Mouse (Mus musculus) urinary bladder, postnatal 10 days (tissue): Measurements from ENCODE around the gene Mylk2.

ENCODE experiments used
- DNase-seq: peaks from one replicate; pipeline ENCODE4 v3.0.0; 2022; ENCODE audit warnings: low spot score

Gene Mylk2

DNA sequence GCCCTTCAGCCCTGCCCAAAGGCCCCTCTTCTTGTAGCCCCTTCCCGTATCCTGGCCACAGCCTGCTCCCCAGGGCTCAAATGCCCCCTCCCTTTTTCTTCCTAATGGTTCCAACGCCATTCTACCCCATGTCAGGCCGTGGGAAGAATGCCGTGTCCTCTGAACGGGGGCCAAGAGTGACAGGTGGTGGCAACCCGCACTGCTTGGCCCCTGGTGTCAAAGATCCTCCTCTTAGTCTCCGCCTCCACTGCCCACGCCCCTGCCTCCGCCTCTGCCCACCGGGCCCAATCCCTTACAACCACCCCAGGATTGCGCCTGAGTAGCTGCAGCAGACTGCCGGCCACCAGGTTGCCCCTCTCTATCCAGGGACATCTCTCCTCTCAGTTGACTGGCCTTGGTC is at the start of gene Mylk2:
Gene Mylk2, plus strand, starts transcription at position 322 of the 400 bp plus-strand sequence.
- no peak for DNase-seq

DNA sequence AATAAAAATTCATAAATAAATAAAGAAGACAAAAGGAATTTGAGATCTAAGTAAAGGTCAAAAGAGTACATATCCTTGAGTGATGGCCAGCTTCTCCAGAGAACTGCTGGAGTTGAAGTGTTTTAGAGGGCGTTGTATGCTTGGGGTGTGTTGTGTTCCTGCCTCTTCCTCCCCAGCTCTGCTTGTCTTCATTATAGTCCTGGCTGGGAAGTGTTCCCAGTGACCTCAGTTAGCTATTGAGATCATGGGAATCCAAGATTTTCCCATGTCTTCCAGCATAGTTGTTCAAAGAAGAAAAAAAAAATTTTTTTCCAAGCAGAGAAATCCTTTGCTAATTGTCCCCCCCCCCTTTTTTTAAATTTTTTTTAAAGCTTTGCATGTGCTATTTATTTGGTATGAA is 49.3 kb upstream of the Mylk2 start:
- no peak for DNase-seq

DNA sequence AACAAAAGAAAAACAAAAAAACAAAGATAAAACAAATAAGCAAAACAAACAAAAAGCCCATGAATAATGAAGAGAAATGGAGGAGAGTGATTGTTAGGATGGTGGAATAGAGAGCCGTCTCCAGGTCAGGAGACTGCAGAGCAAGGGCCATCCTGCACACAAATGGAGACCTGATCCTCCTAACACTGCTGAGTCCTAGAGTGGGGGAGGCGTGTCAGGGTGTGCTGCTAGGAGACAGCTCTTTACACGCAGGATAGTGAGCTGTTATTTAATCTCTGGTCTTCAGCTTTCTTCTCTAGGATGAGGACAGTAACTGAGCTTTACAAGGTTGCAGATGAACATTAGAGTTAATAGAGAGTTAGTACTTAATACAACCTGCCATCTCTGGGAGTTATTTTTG is 48.5 kb upstream of the Mylk2 start:
- DNase-seq = no peak

DNA sequence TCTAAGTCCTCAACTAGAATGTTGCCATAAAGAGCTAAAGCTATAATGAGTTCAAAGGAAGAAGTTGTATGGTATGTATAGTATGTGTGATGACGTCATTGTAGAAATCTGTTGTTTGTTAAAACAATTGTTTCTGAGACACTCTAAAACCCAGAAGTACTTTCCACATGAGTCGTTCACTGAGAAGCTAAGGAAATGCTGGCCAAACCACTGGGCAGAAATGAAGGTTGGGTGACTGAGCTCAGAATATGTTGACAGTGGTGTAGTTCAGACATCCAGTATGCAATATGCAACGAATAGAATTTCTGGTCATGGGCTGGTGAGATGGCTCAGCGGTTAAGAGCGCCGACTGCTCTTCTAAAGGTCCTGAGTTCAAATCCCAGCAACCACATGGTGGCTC is 47.8 kb upstream of the Mylk2 start:
- no peak for DNase-seq

DNA sequence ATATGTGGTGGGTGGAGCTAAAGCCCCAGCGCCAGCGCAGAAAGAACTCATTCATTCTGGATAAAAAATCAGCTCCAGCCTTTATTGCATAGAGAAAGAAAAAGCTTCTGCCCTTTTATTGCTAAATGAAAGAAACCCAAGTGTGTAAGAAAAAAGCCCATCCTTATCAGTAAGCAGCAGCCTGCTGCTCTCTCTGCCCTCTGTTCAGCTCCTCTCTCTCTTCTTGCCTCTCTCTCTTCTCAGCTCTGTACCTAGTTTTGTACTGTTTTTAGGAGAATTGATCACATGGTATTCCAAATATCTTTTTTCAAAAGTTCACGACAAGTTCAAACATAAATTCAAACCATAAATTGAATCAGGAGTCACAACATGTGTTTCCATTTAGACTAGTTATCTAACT is 32.9 kb upstream of the Mylk2 start:
- DNase-seq = no peak

DNA sequence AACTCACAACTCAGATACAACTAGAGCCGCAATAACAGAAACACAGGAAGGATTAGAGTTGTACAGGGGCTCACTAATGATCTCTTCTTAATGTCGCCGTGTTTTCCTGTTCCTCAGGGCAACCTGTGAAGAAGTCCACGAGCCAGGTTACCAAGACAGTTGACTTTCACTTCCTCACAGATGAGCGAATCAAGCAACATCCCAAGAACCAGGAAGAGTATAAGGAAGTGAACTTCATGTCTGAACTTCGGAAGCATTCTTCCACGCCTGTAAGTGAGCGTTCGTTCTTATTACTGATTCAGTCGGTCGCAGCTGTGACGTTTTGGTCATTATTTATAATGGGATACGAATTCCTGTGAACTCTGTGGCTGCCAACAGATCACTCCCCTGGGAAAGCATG is 30.3 kb upstream of the Mylk2 start:
- DNase-seq = no peak

DNA sequence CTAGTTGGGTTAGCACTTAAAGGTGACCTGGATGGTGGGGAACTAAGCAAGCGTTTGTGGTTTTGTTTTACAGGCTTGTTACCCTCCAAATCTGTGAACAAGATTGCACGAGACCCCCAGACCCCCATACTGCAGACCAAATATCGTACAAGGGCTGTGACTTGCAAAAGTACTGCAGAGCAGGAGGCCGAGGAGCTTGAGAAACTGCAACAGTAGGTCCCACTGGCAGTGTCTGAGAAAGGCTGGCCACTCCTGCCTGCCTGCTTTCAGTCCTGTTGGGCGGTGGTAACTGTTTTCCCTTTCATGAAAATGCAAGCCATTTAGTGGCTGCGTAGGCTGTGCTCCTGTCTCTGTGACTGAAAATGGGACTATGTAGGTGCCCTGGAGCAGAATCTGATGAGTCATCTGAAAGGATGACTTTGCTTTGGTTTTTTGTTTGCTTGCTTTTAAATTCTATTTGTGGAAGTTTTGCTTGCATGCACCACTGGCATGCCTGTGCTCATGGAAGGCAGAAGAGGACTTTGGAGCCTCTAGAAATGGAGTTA is 27.0 kb upstream of the Mylk2 start:
- DNase-seq = no peak

DNA sequence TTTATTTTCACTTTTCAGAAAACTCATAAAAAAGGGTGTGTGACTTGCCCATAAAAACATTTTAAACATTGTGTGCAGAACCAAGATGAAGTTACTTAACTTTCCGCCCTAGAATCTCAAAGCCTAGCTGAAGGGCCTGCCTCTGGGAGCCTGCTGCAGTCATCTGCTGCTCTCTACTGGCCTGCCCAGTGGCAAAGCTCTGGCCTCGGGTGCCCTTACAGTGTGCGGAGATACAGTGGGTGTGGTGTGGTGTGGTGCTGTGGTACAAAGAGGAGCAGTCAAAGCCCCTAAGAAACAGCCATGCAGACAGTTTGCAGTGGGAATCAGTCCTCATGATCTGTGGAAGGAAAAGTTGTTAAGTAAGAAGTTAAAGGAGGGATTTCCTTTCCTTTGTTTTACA is 23.9 kb upstream of the Mylk2 start:
- no peak for DNase-seq

DNA sequence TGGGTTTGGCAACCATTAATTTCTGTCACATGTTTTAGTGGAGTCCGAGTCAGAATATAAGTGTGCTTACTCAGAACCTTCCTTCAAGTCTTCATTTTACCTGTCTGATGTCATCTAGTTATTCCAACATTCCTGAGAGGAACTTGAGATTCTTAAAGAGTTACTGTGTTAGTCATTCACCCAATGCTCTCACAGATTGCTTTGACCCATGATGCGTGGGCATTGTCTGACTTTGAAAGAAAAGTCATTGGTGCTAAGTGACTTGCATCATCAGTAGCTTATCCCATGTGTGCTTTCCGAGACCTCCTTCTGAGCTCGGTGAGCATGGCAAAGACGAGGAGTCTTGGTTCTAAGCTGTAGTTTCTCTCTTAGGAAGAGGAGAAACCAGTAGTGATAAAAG is 22.4 kb upstream of the Mylk2 start:
- no peak for DNase-seq

DNA sequence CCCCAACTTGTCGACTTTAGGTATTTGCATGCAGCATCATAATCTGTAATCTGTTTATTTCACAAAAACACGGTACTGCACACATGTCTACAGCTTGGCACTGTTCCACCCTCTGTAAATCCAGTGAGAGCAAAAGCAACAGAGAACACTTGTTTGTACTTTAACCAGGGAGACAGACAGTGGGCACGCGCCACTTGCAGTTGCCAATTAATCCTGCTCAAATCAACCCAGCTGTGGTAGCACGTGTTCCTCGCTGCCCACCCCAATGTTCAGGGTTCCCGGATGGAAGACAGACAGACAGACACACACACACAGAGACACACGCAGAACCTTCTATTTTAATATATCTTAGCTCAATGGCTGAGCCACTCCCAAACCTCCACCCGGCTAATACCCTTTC is 15.3 kb upstream of the Mylk2 start:
- DNase-seq = no peak

DNA sequence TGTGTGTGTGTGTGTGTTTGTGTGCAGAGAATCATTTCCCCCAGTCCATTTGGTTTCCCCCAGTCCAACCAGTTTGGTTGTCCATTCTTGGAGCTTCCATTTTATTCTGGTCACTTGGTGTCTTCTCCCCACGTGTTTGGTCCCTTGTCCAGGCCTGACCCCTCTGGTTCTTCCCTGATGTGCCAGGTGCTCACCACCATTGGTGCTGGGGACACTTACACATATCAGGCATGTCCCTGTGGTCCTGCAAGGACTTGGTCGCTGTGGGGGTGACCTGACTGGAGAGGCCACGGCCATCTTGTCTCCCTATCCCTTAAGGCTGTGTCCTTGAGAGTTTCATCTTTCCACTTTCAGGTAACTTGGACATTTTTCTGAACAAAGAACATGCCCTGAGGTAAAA is 14.2 kb upstream of the Mylk2 start:
- no peak for DNase-seq

DNA sequence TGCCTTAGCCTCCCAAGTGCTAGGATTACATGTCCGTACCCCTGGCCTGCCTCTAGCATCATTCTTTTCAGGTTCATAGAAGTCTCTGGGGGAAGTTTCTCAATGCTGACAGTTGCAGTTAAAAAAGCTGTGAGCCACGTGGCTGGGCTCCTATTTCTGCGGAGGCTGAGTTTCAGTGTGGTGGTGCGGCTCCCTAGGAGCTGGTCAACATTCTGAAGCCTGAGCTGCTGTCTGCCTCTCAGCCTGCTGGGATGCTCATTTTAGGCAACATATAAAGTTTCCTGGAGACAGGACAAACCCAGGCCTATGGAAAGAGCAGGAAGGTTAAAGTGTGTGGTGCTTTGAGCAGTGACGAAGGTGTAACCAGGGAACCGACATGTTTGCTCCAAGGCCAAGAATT is 12.1 kb upstream of the Mylk2 start:
- DNase-seq = no peak

DNA sequence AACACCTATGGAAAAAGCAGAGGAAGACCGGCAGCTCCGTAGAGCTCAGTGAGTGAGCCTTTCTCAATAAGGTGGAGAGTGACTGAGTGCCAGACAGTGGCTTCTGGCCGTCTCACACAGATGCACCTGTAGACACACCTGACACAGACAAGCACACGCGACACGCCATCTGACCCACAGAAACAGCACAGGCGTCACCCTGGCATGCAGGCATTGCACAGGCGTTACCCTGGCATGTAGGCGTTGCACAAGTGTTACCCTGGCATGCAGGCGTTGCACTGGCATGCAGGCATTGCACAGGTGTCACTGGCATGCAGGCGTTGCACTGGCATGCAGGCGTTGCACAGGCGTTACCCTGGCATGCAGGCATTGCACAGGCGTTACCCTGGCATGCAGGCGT is 9.9 kb upstream of the Mylk2 start:
- no peak for DNase-seq

DNA sequence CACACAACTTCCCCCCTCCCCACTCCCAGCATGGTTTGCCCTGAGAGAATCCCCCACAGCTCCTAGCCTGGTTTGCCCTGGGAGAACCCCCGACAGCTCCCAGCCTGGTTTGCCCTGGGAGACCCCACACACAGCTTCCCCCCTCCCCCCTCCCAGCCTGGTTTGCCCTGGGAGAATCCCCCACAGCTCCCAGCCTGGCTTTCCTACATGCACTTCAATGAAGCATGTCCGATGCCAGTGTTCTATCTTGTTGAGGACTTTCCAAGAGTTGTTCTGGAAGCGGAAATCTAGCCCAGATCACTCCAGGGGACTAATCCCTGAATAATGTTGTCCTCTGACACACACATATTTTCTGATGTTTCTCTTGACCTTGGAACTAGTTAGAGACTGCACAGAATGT is 8.5 kb upstream of the Mylk2 start:
- no peak for DNase-seq

DNA sequence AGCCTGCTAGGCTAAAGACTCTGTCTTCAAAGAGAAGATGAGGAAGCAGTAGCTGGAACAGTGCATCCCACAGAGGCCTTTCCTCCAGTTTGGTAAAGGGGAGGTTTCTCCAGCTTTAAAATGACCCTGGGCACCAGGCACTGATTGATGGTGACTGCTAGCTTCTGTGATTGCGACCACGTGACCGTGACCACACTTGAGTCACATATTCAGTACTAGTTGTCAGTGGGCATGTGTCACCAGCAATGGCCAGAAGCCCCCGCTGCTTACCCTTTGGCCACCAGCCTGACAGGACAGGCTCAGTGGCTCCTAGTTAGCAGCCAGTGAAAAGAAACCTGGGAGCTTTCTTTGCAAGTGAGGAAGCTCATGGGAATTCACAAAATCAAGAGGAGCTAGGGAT is 7.6 kb upstream of the Mylk2 start:
- no peak for DNase-seq

DNA sequence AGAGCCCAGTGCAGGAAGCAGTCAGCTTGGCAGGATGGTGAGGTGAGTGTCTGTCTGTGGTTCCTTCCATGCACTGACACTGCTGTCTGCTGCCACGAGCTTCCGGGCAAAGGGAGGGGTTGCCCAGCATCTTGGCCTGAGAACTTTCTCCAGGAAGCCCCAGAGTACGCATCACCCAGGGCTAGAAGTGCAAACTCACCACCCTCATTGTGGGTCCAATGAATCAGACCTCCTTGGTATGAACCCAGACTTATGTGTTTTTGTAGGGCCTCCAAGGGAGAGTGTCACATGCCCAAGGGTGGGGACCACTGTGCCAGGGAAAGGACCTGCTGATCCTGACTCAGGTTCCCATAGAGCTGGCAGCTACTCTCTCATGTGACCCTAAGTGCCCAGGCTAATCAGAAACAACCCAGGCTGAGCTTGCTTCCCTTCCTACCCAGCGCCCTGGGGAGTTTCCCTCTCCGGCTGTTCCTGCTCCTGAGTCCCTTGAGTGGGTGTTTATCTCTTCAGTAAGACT is 7.0 kb upstream of the Mylk2 start:
- DNase-seq = no peak

DNA sequence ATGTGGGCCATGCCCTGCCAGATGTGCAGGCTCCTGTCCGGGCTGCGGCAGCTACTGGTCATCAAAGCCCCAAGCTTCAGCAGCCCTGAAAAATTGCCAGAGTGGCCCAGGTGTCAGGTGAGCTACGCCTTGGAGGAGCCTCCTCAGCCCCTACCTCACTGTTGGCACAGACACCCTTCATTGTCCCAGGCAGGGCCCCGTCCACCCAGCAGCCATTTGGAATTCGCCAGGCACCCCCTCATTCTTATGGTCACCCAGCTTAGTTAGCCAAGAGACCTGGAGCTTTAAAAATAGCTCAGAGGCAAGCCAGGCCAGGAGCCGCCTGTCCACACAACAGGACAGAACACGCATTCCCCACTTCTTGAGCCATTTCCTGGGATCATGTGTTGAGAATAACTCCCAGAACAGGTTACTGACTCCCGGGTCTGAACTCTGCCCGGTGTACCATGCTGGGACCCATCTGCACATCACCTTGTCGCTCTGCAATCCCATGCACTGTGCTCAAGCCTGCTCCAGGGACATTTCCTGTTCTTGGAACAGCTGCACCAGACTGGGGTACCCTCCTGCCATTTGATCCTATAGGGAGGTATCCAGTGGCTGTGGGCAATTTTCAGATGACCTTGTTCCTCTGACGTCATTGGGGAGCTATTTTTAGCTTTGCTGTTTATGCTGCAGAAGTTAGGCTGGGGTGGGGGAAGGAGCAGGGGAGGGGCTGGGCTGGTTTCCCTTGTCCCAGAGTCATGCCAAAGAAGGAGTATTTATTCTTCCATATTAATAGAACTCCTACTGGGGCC is 5.9 kb upstream of the Mylk2 start:
- no peak for DNase-seq

DNA sequence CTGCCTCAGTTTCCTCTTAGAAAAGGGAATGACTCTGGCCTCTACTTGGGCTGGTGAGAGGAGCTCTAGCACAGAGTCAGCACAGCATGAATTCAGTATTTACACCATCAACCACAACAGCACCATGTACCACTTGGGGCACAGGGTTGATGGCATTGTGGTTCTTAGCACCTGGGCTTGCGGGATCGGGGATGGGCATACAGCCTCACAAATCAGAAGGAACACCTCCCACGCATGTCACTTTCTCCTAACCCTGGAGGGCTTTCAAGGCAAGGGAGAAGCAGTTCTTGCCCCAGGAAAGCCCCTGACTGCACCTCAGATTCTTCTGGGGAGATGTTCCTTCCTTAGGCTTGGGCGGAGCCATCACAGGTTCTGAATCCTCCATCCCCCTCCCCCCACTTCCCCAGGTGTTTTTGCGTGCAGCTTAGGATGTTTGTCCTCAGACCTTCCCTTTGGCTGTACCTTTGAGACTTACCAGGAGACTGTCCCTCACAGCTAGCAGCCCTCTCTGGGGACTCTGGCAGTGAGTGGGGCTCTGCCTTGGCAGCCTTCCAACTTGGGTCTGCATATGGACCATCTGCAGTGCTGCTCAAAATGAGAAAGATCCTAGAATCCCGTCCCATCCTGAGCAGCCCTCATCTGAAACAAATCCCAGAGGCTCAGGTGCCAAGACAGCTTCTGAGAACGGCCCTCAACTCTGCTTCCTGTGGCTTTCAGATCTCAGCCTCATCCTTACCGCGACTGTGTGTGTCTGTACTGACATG is 4.7 kb upstream of the Mylk2 start:
- no peak for DNase-seq

DNA sequence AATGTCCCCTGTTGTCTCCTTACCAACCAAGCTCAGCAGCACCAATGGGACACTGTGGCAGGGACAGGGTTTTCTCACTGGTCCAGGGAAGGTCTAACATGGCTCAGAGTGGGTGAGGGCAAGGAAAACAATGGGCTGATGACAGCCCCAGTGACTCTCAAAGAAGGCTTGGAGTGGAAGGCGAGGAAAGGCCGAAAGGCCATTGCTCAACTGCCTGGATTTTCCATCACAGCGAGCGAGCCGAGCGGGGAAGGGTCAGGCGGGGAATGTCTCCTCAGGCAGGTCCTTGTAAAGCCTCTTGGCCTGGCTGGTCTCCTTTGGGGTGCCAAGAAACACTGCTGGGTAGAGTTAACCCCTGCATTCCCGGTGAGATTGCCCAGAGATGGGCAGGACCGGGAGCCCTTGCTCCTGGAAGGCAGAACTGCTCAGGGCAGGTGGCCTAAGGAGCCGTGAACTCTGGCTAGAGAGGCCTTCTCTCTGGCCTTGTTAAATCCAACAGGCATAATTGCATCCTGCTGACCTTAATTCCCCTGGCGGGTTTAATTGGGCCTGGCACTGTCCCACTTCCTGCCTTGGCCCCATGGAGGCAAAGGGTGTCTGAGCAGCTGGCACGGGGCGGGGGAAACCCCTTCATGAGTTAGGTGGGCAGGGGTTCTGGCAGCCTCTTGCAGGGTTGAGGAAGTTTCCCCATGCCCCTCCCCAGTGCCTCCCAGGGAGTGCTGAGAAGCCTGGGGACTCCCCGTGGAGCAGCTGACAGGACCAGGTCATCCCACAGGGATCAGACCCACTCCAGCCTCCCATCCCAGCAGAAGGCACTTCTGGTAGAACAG is 3.8 kb upstream of the Mylk2 start:
- DNase-seq = no peak

DNA sequence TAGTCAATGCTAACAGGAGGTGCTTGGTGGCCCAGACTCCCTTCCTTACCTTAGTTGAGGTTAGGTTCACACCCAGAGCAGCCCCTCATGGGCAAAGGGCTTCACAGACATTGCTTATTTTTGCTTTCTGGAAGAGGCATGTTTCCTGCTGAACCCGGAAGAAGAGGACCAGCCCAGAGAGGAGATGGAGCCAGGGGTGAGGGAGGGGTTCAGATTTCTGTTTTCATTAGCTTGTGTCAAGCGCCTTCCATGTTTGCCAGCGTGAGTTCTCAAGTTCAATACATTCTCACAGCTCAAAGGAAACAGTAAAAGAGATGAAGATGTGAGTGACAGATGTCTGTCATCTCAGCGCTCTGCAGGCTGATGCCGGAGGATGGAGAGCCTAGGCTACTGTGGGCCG is 1.3 kb upstream of the Mylk2 start:
- DNase-seq = no peak

DNA sequence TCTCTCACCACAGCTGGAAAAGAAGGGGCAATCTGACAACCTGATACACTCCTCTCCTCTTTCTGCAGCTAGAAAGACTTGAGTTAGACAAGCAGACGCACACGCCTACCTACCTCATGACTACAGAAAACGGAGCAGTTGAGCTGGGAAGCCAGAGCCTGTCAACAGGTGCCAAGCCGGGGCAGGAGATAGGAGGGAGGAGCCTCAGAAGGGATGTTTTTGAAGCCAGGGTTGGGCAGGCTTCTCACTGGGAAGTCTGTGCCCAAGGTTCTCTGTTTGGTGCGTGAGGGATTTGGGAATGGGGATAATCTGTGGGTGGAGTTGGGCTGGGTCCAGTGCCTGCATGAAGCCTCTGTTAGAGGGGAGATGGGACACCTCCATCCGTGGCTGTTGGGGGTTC is 280 bp downstream of the Mylk2 start:
- DNase-seq = no peak

DNA sequence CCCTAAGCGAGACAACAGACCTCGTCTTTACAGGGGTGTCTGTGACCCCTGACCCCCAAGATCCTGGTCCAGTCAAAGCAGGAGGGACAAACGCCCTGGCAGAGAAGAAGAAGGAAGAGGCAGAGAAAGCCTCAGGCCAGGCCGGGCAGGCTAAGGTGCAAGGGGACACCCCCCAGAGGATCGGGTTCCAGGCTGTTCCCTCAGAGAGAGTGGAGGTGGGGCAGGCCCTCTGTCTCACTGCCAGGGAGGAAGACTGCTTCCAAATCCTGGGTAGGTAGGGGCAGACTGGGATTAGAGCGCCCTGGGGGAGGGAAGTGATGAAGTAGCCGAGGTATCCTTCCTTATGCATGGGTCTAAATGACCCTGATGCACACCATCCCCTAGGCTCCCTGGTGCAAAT is 2.3 kb downstream of the Mylk2 start:
- no peak for DNase-seq
